Mouse (Mus musculus) adrenal gland, adult 8-10 months (tissue): Measurements from ENCODE around the gene Tmem182. TPM values are rescaled to one million over a fixed set of nuclear protein-coding genes. Genes with fewer than 3 reads are reported as not detected.

Experiments
- DNase-seq: peaks from one replicate; pipeline ENCODE4 v3.0.0; 2022
- total RNA-seq, 4 experiments: library from RNA; stranded (reverse); gene quantifications; 2 replicates each; pipeline ENCODE4 v1.2.4; 2022

The Tmem182 gene
- 10 to 100 TPM in 1 of 4 experiments, 1 to 10 TPM in 2, under 1 TPM in 1; 0.56 to 12.3 (median 3.0) TPM for total RNA-seq

DNA sequence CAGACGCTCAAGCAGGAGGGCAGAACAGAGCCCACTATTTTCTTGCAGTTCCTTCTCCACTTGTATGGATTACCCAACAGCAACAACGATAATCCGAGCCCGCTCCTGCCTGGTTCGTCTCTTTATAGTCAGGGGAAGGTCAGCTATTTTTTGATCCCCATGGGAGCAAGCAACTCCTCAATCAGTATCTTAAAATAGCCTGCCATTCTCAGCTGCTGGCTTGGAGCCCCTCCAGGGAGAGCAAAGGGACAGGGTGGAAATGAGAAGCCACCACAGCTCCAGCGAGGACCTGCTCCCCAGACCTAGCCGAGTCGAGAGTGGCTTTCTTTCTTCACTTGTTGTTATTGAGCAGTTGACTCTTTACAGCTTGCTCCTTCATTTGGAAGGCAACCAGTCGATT, at the start of gene Tmem182:
TSS of gene Tmem182 (plus strand) at position 251 of the 400 bp plus-strand sequence.
- DNase-seq = peak; percentile 18

DNA sequence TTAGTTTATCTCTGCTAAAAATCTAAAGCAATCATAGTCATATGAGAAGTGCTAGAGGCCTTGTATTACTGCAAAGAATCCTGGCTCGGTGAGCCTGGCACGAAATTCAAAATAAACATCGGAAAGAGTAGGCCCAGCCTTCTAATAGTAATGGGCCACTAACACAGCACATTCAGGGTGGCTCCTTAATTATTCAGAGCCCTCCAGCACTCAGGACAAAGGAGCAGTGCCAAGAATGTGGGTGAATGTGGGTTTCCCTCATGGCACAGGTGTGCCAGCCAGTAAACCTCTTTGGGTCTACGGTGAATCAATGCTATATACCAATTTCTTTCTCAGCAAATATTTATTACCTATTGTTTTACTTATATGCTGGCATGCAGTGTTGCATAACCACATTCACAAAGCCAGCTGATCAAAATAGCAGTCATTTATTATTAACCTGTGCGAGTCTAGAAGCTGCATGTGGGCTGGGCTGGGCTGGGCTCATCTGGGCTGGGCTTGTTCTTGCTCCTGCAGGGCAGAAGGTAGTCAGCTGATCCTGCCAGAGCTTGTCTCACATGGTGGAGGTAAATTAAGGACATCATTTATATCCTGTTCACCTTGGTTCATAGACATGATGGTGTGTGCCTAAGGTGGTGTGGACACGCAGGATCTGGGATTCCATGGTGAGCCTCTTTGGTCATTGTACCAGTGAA, 45.5 kb upstream of the Tmem182 start:
- DNase-seq = no peak

GRCm38 (mm10) chr1:40764042-40764441, 41.4 kb upstream of the Tmem182 start:
- no peak for DNase-seq

- no peak for DNase-seq
These were observed 40.6 kb upstream of the Tmem182 start for GRCm38 (mm10) chr1:40764701-40765275.

DNA sequence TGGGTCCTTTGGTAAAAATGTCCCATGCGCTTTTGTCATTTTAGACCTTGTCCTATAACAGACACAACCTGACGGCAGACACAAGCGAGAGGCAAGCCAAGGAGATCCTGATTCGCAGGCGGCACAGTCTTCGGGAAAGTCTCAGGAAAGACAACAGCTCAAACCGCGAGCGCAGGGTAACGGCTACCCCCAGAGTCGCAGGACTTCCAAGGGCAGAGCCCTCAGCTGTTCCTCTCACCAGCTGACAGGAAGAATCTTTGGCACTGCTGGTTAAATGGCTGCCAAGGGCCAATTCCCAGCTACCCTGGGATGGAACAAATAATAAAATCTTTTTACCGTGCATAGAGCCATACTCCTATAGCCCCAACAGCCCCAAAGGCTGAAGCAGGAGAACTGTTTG, 39.9 kb upstream of the Tmem182 start:
- DNase-seq = no peak

DNA sequence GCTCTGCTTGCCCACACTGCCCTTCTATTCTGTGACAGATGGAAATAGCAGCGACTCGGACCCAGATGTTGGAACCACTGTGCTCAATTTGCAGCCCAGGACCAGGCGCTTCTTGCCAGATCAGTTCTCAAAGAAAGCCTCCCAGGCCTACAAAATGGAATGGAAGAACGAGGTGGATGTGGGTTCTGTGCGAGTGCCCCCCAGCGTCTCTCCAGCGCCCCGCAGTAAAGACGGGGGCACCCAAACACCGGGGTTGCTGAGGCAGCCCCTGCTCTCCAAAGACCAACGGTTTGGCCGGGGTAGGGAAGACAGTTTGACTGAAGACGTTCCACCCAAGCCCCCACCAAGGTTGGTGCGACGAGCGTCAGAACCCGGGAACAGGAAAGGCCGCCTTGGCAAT, 37.8 kb upstream of the Tmem182 start:
- no peak for DNase-seq

GRCm38 (mm10) chr1:40768606-40769005, 36.8 kb upstream of the Tmem182 start:
- no peak for DNase-seq

- DNase-seq = no peak
These were observed 36.0 kb upstream of the Tmem182 start for GRCm38 (mm10) chr1:40769331-40769894.

DNA sequence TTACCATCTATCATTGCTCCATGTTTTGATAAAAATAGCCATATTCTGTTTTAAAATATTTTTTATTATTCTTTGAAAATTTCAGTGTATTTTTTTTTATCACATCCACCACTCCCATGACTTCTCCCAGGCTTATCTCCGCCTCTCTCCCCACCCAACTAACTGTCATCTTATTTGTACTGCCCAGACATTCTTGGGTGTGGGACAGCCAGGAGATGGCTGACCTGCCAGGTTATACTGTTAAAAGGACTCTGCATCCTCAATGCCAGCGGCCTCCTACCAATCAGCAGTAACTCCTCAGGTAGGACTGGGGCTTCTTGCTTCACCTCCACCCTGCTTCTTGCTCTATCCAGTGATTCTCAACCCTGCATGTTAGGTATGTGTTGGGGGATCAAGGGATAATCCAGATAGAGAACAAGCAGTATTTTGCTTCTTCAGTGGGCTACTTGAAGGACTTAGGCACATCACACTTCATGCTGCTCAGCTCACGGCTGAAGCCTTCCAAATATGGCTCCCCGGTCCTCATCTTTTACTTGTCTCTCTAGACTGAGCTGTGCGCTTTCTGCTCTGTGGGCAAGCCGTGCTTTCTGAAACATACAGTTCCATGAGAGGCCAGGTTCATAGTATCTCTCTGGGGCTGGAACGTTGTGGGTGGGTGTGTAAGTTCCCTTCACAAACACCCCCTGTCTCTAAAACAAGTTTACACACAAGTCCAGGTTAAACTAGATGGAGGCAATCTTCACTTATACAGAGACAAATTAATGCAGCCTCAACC, 34.0 kb upstream of the Tmem182 start:
- DNase-seq = no peak

GRCm38 (mm10) chr1:40773234-40773633, 32.2 kb upstream of the Tmem182 start:
- DNase-seq = no peak

DNA sequence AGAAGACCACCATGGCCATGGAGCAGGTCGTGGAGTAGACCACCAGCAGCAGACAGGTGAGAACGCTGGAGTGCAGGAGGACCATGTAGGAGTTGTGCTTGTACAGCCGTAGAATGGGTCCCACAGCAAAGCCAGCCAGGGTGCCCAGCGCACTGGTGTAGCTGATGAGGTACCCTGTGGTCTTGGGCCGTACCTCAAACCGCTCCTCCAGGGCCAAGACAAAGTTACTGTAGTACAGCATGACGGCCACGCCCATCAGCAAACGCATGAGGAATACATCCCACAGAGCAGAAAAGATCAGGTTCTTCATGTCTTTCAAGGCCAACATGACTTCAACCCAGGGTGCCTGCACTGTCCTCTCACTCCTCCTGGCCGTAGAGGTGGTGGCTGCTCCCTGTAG, 31.4 kb upstream of the Tmem182 start:
- DNase-seq = no peak

DNA sequence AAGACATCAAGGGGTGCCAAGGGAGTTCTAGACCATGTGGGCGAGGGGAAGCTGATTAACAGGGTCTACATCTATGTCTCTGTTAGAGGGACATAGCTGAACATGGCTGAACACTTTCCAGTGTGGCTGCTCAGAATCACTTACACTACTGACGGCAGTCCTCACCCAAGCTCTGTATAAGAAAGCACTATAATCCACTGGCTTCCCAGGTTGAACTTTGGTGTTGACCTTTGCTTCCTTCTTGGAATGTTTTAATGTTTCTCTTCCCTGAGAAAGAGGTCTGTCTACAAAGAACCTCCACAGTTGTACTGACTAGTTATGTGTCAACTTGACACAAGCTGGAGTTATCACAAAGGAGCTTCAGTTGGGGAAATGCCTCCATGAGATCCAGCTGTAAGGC, 29.3 kb upstream of the Tmem182 start:
- no peak for DNase-seq

GRCm38 (mm10) chr1:40776763-40777162, 28.6 kb upstream of the Tmem182 start:
- DNase-seq = no peak

DNA sequence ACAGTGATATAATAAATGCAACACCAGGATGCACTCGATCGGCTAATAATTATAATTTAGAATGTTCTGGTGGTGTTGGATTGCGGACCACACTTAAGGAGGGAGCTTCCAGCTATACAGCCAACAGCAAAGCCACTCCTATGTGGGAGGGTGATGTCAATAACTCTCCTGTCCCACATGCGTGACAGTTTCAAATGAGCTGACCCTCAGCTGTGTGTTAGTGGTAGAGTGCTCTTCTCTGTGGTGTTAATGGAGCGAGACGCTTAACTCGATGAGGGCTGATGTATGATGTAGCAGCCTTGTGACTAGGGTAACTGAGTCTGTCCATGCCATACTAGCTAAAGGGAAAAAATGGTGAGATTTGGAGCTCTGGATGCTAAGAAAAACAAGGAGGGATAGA, 22.0 kb upstream of the Tmem182 start:
- no peak for DNase-seq

GRCm38 (mm10) chr1:40784306-40784705, 21.1 kb upstream of the Tmem182 start:
- DNase-seq = no peak

GRCm38 (mm10) chr1:40785876-40786445, 19.4 kb upstream of the Tmem182 start:
- no peak for DNase-seq

GRCm38 (mm10) chr1:40788956-40789355, 16.4 kb upstream of the Tmem182 start:
- DNase-seq = no peak

- DNase-seq = no peak
These were observed 15.7 kb upstream of the Tmem182 start for GRCm38 (mm10) chr1:40789666-40790233.

GRCm38 (mm10) chr1:40790324-40791141, 14.9 kb upstream of the Tmem182 start, which contains the start of gene Mfsd9:
TSS of gene Mfsd9 (minus strand) at chr1:40790687.
- peak; percentile 83 for DNase-seq

- DNase-seq = no peak
These were observed 9.9 kb upstream of the Tmem182 start for GRCm38 (mm10) chr1:40795508-40795907.

GRCm38 (mm10) chr1:40797348-40797747, 8.1 kb upstream of the Tmem182 start:
- peak; percentile 42 for DNase-seq

- DNase-seq = no peak
These were observed 6.3 kb upstream of the Tmem182 start for GRCm38 (mm10) chr1:40799121-40799520.
